Mouse (Mus musculus): Measurements from ENCODE around the gene Smarca5. TPM values are rescaled to one million over a fixed set of nuclear protein-coding genes. Genes with fewer than 3 reads are reported as not detected.
A peak's percentile ranks its signal among the peaks of the same experiment; 100 is the strongest.

Smarca5 gene
- 10 to 100 TPM; 72.1 to 77.6 TPM for total RNA-seq (2021)
- long read RNA-seq, experiment 1, full-length matches to known transcripts: 47 of 78 reads
- long read RNA-seq, experiment 1, partial matches to known transcripts: 28 of 78 reads
- long read RNA-seq, experiment 1, other reads (novel, unspliced or antisense): 3 of 78 reads
- long read RNA-seq, experiment 2, full-length matches to known transcripts: 9 of 12 reads
- long read RNA-seq, experiment 2, partial matches to known transcripts: 2 of 12 reads
- long read RNA-seq, experiment 2, other reads (novel, unspliced or antisense): 1 of 12 reads

GRCm38 (mm10) chr8:80739155-80739924 lies at the start of gene Smarca5:
Gene Smarca5, minus strand, starts transcription at chr8:80739497.
- peak; percentile 96 for DNase-seq

GRCm38 (mm10) chr8:80784559-80784958 lies 45.3 kb upstream of the Smarca5 start:
- no peak for DNase-seq

- no peak for DNase-seq
Observed at GRCm38 (mm10) chr8:80783271-80783670, 44.0 kb upstream of the Smarca5 start.

- DNase-seq: no peak
Observed at GRCm38 (mm10) chr8:80781338-80781737, 42.0 kb upstream of the Smarca5 start.

GRCm38 (mm10) chr8:80780271-80780670 lies 41.0 kb upstream of the Smarca5 start:
- DNase-seq: no peak

- no peak for DNase-seq
Observed at GRCm38 (mm10) chr8:80776436-80776835, 37.1 kb upstream of the Smarca5 start.

GRCm38 (mm10) chr8:80772732-80773460 lies 33.6 kb upstream of the Smarca5 start:
- peak in 1 of 2 experiments; percentile 18 for DNase-seq

- DNase-seq: no peak
Observed at GRCm38 (mm10) chr8:80768451-80768850, 29.2 kb upstream of the Smarca5 start.

GRCm38 (mm10) chr8:80753017-80753715 lies 13.9 kb upstream of the Smarca5 start:
- DNase-seq: peak; percentile 84 to 88

- DNase-seq: no peak
Observed at GRCm38 (mm10) chr8:80752429-80752828, 13.1 kb upstream of the Smarca5 start.

- DNase-seq: no peak
Observed at GRCm38 (mm10) chr8:80749091-80749490, 9.8 kb upstream of the Smarca5 start.

GRCm38 (mm10) chr8:80739932-80740331 lies 635 bp upstream of the Smarca5 start:
- DNase-seq: no peak

GRCm38 (mm10) chr8:80738388-80739154 lies 726 bp downstream of the Smarca5 start:
- DNase-seq: peak; percentile 43 to 67

GRCm38 (mm10) chr8:80738046-80738387 lies 1.3 kb downstream of the Smarca5 start:
- DNase-seq: peak; percentile 29 to 48

GRCm38 (mm10) chr8:80732326-80732725 lies 7.0 kb downstream of the Smarca5 start:
- no peak for DNase-seq

- DNase-seq: no peak
Observed at GRCm38 (mm10) chr8:80714461-80714860, 24.8 kb downstream of the Smarca5 start.

GRCm38 (mm10) chr8:80710670-80711400 lies 28.5 kb downstream of the Smarca5 start:
- peak; percentile 40 to 59 for DNase-seq

- DNase-seq: peak; percentile 82 to 84
Observed at GRCm38 (mm10) chr8:80688141-80688540, 51.2 kb downstream of the Smarca5 start.

- no peak for DNase-seq
Observed at GRCm38 (mm10) chr8:80683756-80684335, 55.5 kb downstream of the Smarca5 start.

GRCm38 (mm10) chr8:80682594-80682993 lies 56.7 kb downstream of the Smarca5 start:
- no peak for DNase-seq
